Mouse (Mus musculus) heart, postnatal 14 days (tissue): ENCODE measurements around the gene Prkag1. TPM values are rescaled to one million over a fixed set of nuclear protein-coding genes. Genes with fewer than 3 reads are reported as not detected.
"Not testable (repeated sequence)": the region's sequence is repeated elsewhere in the genome, so short reads cannot be mapped to it uniquely, and the experiment has no call there.

ENCODE experiments used
- DNase-seq, 2 experiments: peaks; one replicate each; pipeline ENCODE4 v3.0.0; 2021 to 2022
- intact Hi-C: fragments of 180-260 bp; cut with DNase I; formaldehyde crosslinking; loops from one replicate; pipeline ENCODE4 v1.15.1; 2025
- total RNA-seq, 2 experiments: library from RNA; stranded (reverse); gene quantifications; 2 replicates each; pipeline ENCODE4 v1.2.3; 2021

The Prkag1 gene
- total RNA-seq, 2 experiments from 2014 or later, result 91.8 to 93.6 TPM

GRCm38 (mm10) chr15:98832161-98833058 lies 1.1 kb upstream of the Prkag1 start:
- no peak for DNase-seq
- intact Hi-C loops, result loop anchor here (5.0 kb wide), 1 partner anchor 35 kb away; no protein-coding TSS in a partner anchor

GRCm38 (mm10) chr15:98831684-98832035 lies 339 bp upstream of the Prkag1 start:
- no peak for DNase-seq
- intact Hi-C loops, result loop anchor here (5.0 kb wide), 1 partner anchor 36 kb away; no protein-coding TSS in a partner anchor

GRCm38 (mm10) chr15:98827611-98828011 lies 3.7 kb downstream of the Prkag1 start:
- intact Hi-C loops, result no loop called here
- DNase-seq, result no peak

GRCm38 (mm10) chr15:98823434-98823833 lies 7.9 kb downstream of the Prkag1 start:
- DNase-seq, result no peak
- intact Hi-C loops, result no loop called here

- no peak for DNase-seq
- intact Hi-C loops, result no loop called here
Observed at GRCm38 (mm10) chr15:98822147-98822546, 9.2 kb downstream of the Prkag1 start.

GRCm38 (mm10) chr15:98821403-98821802 lies 9.9 kb downstream of the Prkag1 start:
- intact Hi-C loops, result no loop called here
- no peak for DNase-seq

- DNase-seq, result no peak
- intact Hi-C loops, result no loop called here
Observed at GRCm38 (mm10) chr15:98820937-98821336, 10.4 kb downstream of the Prkag1 start.

GRCm38 (mm10) chr15:98818171-98818570 lies 13.2 kb downstream of the Prkag1 start:
- no peak for DNase-seq
- intact Hi-C loops, result no loop called here

GRCm38 (mm10) chr15:98812741-98813424 lies 18.4 kb downstream of the Prkag1 start:
- intact Hi-C loops, result no loop called here
- no peak for DNase-seq

- DNase-seq, intact Hi-C loops: not testable (repeated sequence)
Observed at GRCm38 (mm10) chr15:98810212-98810611, 21.1 kb downstream of the Prkag1 start.

- no peak for DNase-seq
- intact Hi-C loops, result no loop called here
Observed at GRCm38 (mm10) chr15:98809390-98809789, 21.9 kb downstream of the Prkag1 start, which contains the start of gene Ddn. Gene Ddn, minus strand, starts transcription at chr15:98809490.

- no peak for DNase-seq
- intact Hi-C loops, result no loop called here
Observed at GRCm38 (mm10) chr15:98808651-98809134, 22.6 kb downstream of the Prkag1 start.

GRCm38 (mm10) chr15:98807895-98808650 lies 23.2 kb downstream of the Prkag1 start:
- intact Hi-C loops, result no loop called here
- peak; percentile 61 to 66 for DNase-seq

- intact Hi-C loops, result no loop called here
- DNase-seq, result no peak
Observed at GRCm38 (mm10) chr15:98806809-98807770, 24.2 kb downstream of the Prkag1 start.

- intact Hi-C loops, result no loop called here
- DNase-seq, result no peak
Observed at GRCm38 (mm10) chr15:98806071-98806808, 25.1 kb downstream of the Prkag1 start.

- intact Hi-C loops, result no loop called here
- DNase-seq, result peak; percentile 77 to 83
Observed at GRCm38 (mm10) chr15:98805324-98806040, 25.8 kb downstream of the Prkag1 start.

- peak; percentile 81 to 92 for DNase-seq
- intact Hi-C loops, result loop anchor here (5.0 kb wide), 2 partner anchors 97 to 142 kb away; partner anchors contain the start of genes Ccdc65 and Ddx23
Observed at GRCm38 (mm10) chr15:98804054-98804453, 27.3 kb downstream of the Prkag1 start.

GRCm38 (mm10) chr15:98802926-98803325 lies 28.4 kb downstream of the Prkag1 start:
- no peak for DNase-seq
- intact Hi-C loops, result loop anchor here (5.0 kb wide), 2 partner anchors 96 to 141 kb away; partner anchors contain the start of genes Ccdc65 and Ddx23
